Mouse (Mus musculus): ENCODE results near the gene Usp35.

DNA sequence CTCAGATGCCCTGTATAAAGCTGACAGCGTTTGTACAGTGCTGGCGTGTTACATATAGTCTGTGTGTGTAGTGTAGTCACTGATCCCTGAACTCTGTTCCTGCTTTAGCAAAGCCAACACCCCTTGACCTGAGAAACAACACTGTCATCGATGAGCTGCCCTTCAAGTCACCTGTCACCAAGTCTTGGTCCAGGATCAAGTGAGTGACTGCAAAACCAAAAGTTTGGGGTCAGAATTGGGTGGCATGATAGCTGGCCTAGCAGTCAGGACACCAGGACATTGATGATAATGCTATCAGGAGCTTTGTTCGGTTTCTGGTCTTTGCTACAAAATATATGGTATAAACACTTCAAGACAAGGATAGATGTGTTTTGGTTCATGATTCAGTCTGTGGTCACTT, 29.6 kb downstream of the Usp35 start:
- no peak for TF ChIP-seq CTCF (IDR thresholded peaks at IDR 0.05; ENCODE audit: extremely low read depth, insufficient read depth, low read length)
- no peak for TF ChIP-seq POLR2A (IDR thresholded peaks at IDR 0.05; ENCODE audit: extremely low read depth, insufficient read depth, low read length)
